Mouse (Mus musculus): Measurements from ENCODE around the gene Mtfmt.

Mtfmt gene

DNA sequence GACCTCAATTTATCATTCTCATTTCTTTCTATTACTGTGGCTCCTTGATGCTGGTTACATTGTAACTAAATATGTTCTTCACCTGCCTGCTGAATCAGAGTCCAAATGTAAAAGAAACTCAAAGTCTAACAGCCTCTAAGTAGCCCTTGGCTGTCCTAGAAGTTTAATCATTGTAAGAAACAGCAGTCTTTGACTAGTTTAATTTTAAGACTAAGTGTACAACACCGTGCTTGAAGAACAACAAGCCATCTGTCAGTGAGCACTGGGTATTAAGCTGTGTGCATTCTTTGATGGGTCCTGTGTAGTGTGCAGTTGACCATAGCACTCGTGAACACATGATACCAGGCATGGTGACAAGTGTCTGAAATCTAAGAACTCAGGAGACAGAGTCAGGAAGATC, 8.1 kb upstream of the Mtfmt start:
- DNase-seq (ENCODE audit: low spot score in 2 of 2): no peak

- DNase-seq (ENCODE audit: low spot score in 2 of 2): no peak
Observed at GRCm38 (mm10) chr9:65428003-65428402, 7.6 kb upstream of the Mtfmt start.

- DNase-seq (ENCODE audit: low spot score in 2 of 2): no peak
Observed at GRCm38 (mm10) chr9:65430401-65430800, 5.2 kb upstream of the Mtfmt start.

- DNase-seq (ENCODE audit: low spot score in 2 of 2): no peak
Observed at GRCm38 (mm10) chr9:65430921-65431320, 4.7 kb upstream of the Mtfmt start.

DNA sequence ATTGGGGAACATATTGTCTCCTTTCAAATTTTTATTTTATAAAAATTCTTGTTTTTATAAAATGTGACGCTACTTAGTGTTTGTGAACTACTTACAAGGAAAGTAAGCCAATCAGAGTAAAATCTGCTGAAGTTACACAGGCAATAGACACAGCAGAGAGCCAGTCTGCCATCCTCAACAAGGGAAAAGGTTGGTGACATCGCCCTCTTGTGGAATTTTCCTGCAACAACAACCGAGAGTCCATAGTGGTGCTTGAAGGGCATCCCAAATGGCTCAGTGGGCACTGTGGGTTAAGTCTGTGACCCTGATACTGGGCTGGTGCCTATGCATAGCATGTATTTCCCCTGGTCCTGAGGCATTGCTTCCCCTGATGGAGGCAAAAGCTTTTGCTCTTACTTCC, 3.3 kb upstream of the Mtfmt start:
- peak; percentile 76 to 90 for DNase-seq (ENCODE audit: low spot score in 2 of 2)

- peak; percentile 38 to 56 for DNase-seq (ENCODE audit: low spot score in 2 of 2)
Observed at GRCm38 (mm10) chr9:65434140-65434539, 1.4 kb upstream of the Mtfmt start.

DNA sequence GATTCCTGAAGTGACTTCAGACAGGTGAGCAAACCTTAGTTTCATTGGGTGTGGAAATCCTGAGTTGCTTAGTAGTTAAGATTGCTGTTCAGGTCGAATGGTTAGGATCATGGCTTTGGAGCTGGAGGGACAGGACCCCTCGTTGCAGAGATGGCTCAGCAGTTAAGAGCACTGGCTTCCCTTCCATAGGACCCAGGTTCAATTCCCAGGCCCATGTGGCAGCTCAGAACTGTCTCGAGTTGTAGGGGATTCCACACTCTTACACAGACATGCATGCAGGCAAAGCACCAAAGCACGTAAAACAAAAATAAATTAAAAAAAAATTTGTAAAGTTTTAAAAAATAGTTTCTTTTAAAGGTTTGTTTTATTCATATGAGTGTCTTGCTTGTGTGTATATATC, 371 bp upstream of the Mtfmt start:
- DNase-seq (ENCODE audit: low spot score in 2 of 2): no peak

DNA sequence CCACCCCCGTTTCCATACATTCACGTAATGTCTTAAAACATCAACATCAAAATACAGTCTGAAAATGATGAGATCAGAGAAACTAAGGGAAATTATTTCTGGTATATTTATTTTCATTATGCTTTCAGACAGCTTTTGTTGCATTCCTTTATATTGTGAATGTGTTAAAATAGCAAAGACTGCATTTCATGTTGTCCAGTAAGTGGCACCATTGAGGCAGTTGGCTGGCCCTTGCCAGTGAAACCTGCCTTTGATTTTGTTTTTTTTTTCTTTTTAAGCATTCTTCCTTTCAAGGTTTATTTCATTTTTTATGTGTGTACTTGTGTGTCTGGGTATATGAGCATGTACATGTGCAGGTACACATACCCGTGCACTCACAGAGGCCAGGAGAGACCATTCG, 9.1 kb downstream of the Mtfmt start:
- no peak for DNase-seq (ENCODE audit: low spot score in 2 of 2)

- no peak for DNase-seq (ENCODE audit: low spot score in 2 of 2)
Observed at GRCm38 (mm10) chr9:65447951-65448350, 12.4 kb downstream of the Mtfmt start.

DNA sequence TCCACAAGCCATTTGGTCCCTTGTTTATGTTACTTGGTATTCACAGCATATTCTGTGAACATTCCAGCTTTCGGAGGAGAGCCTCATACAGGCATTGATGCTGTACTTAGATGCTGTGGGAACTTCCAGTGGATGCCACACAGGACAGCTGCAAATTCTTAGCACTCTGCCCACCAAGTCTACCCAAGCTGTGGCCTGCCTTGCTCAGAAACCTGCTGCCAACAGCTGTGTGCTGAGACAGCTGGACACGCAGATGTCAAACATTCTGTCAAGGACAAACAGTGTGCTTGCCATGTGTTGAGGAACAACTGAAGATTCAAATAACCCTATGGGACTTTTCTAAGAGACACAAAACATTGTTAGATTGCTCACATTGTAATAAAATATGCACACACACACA, 23.4 kb downstream of the Mtfmt start:
- no peak for DNase-seq (ENCODE audit: low spot score in 2 of 2)

GRCm38 (mm10) chr9:65460198-65460597, 24.6 kb downstream of the Mtfmt start:
- DNase-seq (ENCODE audit: low spot score in 2 of 2): no peak

- peak; percentile 93 to 97 for DNase-seq (ENCODE audit: low spot score in 2 of 2)
Observed at GRCm38 (mm10) chr9:65460732-65461442, 25.3 kb downstream of the Mtfmt start, which contains the start of gene Spg21. Spg21 (plus strand) TSS chr9:65460947.

DNA sequence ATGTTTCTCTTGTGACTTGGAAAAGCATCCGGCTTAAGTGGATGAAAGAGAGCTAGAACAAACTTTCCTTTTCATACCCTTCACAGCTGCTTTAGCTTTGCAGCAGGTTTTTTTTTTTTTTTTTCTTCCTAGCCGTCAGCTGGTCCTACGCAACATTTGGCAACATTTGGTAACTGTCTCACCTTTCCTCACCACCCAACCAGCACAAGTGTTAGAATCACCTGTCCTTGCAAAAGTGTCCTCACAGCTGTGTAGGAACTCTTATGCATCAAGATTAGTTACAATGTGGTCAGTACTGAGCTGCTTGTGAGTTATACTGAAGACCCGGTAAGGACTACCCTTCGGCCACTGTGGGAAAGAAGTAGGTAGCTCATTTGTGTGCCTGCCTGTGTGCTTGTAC, 27.0 kb downstream of the Mtfmt start:
- no peak for DNase-seq (ENCODE audit: low spot score in 2 of 2)

GRCm38 (mm10) chr9:65464161-65464560, 28.6 kb downstream of the Mtfmt start:
- no peak for DNase-seq (ENCODE audit: low spot score in 2 of 2)

DNA sequence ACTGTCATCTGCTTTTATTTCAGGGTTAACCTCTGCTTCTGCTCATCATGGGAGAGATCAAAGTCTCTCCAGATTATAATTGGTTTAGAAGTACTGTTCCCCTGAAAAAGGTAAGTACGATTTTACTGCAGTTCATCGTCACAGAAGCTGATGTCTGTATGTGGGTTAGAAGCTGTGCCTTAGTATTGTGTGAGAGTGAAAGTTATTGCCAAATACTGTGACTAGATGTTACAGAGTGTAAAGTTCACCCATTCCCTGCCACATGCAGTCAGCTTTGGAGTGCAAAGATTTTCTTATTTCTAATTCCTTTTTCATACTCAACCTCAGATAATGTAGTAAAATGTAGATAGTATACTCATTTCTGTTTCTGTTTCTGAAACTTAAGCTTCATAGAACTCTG, 29.7 kb downstream of the Mtfmt start:
- no peak for DNase-seq (ENCODE audit: low spot score in 2 of 2)

DNA sequence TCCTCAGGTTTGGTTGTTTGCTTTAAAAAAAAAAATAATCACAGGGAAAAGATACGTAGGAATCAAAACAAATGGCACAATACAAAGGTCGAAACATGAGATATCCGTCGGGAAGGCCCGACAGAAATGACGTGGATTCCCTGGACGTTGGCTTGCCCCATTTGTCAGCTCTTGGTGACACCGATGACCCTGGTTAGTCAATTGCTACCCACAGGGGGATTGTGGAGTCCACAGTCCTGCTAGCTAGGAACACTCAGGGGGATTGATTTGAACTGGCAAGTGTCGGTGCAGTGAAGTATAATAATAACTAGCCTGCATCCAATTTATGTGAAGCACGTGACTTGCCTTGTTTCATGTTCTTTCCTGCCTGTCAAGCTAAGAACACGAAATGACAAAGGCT, 32.1 kb downstream of the Mtfmt start:
- no peak for DNase-seq (ENCODE audit: low spot score in 2 of 2)

DNA sequence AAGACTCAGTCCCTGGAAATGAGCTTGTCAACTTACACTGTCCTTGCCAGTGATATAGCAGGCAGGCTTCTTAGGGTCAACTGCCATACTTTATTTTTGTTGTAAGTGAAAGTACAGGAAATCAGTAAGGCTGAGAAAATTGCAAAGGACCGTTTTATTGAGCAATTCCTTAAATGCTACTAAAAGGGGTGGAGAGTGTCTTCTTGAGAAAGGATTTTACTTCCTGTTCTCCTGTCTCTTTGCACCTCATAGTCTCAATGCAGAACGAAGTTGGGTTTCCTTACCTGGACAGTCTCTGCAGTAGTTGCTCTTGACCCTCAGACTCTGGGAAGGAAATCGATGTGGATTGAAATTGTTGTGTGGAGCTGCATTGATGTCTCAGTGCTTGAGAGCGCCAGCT, 37.2 kb downstream of the Mtfmt start:
- no peak for DNase-seq (ENCODE audit: low spot score in 2 of 2)

DNA sequence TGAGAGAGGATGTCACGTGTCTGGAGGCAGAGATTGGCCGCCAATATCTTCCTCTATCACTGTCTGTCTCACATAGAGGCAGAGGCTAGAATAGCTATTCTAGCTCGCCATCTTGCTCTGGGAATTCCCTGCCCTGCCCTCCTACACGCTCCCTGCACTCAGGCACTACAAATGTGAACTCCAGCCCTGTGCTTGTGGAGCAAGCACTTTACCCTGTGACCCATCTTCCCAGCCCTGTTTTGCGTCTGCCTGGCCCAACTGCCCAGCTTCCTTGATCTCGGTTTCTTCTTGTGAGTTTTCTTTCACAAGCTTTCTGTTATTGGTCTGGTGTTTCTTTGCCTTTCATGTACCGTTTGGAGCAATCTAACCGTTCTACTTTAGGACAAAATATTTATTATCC, 43.6 kb downstream of the Mtfmt start:
- DNase-seq (ENCODE audit: low spot score in 2 of 2): no peak

DNA sequence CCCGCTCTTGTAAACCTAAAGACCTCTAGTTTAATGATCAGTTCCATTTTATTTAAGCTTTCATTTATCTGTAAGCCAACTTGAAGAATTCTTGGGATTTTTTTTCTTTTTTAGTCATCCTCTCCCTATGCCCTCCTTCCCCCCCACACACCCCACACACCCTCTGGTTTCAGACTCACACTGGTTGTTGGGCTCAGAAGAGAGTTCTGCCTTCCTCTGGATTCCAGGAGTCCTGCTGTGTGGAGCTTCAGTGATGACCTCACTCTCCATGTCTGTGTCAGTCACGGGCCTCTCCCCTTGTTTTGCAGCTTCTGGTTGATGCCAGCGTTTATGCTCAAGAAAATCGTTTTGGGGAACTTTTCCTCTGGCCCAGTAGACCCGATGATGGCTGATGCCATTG, 44.5 kb downstream of the Mtfmt start:
- no peak for DNase-seq (ENCODE audit: low spot score in 2 of 2)

GRCm38 (mm10) chr9:65491476-65491875, 55.9 kb downstream of the Mtfmt start:
- no peak for DNase-seq (ENCODE audit: low spot score in 2 of 2)

- DNase-seq (ENCODE audit: low spot score in 2 of 2): no peak
Observed at GRCm38 (mm10) chr9:65492351-65492750, 56.8 kb downstream of the Mtfmt start.

DNA sequence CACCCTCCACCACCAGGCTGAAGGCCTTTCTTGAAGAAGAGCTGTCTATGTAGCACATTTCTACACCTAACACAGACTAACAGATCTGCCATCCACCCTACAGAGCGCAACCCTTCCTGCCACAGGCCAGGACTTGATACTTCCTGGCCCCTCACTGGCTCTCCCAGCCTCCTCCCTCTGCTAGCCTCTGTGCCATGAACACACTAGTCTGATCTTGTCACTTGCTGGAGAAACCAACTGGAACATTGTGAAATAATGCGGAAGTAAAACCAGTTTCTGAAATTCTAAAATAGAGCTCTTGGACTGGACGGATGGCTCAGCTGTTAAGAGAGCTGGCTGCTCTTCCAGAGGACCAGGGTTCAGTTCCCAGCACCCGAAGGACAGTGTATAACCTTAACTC, 57.3 kb downstream of the Mtfmt start:
- no peak for DNase-seq (ENCODE audit: low spot score in 2 of 2)

GRCm38 (mm10) chr9:65502146-65502545, 66.6 kb downstream of the Mtfmt start:
- peak in 1 of 2 experiments; percentile 45 for DNase-seq (ENCODE audit: low spot score in 2 of 2)

Measured in cerebellum, postnatal 4 days (tissue).